Mouse (Mus musculus): ENCODE measurements around the gene Lhx8.

GRCm38 (mm10) chr3:154290351-154290750 lies 40.1 kb downstream of the Lhx8 start:
- TF ChIP-seq CTCF (conservative IDR thresholded peaks at IDR 0.05 in 1 of 2, IDR thresholded peaks at IDR 0.05 in 1 of 2; ENCODE audit: low read depth in 2 of 2, low read length in 2 of 2) (no peak), RAD21 (IDR thresholded peaks at IDR 0.05; ENCODE audit: low read depth, low read length) (no peak), JUND (conservative IDR thresholded peaks at IDR 0.05; ENCODE audit: low read depth, low read length) (no peak), HCFC1 (IDR thresholded peaks at IDR 0.05; ENCODE audit: low read depth, low read length) (no peak), POLR2A (IDR thresholded peaks at IDR 0.05; ENCODE audit: low read depth, low read length) (no peak), ZC3H11A (IDR thresholded peaks at IDR 0.05; ENCODE audit: low read depth, low read length) (no peak), UBTF (IDR thresholded peaks at IDR 0.05; ENCODE audit: low read depth, low read length) (no peak), NRF1 (IDR thresholded peaks at IDR 0.05; ENCODE audit: low read depth, low read length) (no peak), CHD2 (IDR thresholded peaks at IDR 0.05; ENCODE audit: low read length) (no peak), USF2 (conservative IDR thresholded peaks at IDR 0.05; ENCODE audit: low read depth, low read length) (no peak), USF1 (IDR thresholded peaks at IDR 0.05; ENCODE audit: low read depth, low read length) (no peak)
